Mouse (Mus musculus) neural tube, embryonic 15.5 days (tissue): Measurements from ENCODE around the gene Cradd. TPM values are rescaled to one million over a fixed set of nuclear protein-coding genes. Genes with fewer than 3 reads are reported as not detected.

ENCODE experiments used
- ATAC-seq: fragments of 200-750 bp; cut with Nextera tagmentation; 2 replicates; pipeline ENCODE4 v1.8.0; 2017; ENCODE audit warnings: mild to moderate bottlenecking, moderate TSS enrichment, moderate library complexity; ENCODE audit not compliant: low FRiP score
- H3K27ac ChIP-seq: fragments of 300-500 bp; sonication (generic); replicated peaks from 2 replicates; pipeline ENCODE4 v1.5.1; 2015; ENCODE audit warnings: mild to moderate bottlenecking, inconsistent platforms
- H3K27me3 ChIP-seq: fragments of 300-500 bp; sonication (generic); replicated peaks from 2 replicates; pipeline ENCODE4 v1.6.1; 2015; ENCODE audit warnings: inconsistent platforms
- H3K36me3 ChIP-seq: fragments of 300-500 bp; sonication (generic); 2 replicates; pipeline ENCODE4 v1.6.1; 2015; ENCODE audit warnings: inconsistent platforms
- H3K4me1 ChIP-seq: fragments of 300-500 bp; sonication (generic); 2 replicates; pipeline ENCODE4 v1.6.1; 2015; ENCODE audit warnings: inconsistent platforms
- H3K4me2 ChIP-seq: fragments of 300-500 bp; sonication (generic); 2 replicates; pipeline ENCODE4 v1.6.1; 2015; ENCODE audit warnings: inconsistent platforms, mild to moderate bottlenecking, moderate library complexity
- H3K4me3 ChIP-seq: fragments of 300-500 bp; sonication (generic); replicated peaks from 2 replicates; pipeline ENCODE4 v1.5.1; 2015; ENCODE audit warnings: mild to moderate bottlenecking, inconsistent platforms
- H3K9ac ChIP-seq: fragments of 300-500 bp; sonication (generic); replicated peaks from 2 replicates; pipeline ENCODE4 v1.6.1; 2015; ENCODE audit warnings: mild to moderate bottlenecking, inconsistent platforms
- H3K9me3 ChIP-seq: fragments of 300-500 bp; sonication (generic); replicated peaks from 2 replicates; pipeline ENCODE4 v1.6.1; 2016; ENCODE audit warnings: inconsistent platforms
- WGBS: fragments of 180-500 bp; shearing (Covaris S2); methylation state at CpG from one replicate; pipeline ENCODE4 v1.1.7; 2015; ENCODE audit warnings: mixed read lengths; 5-methylcytosine and 5-hydroxymethylcytosine counted together
- polyA plus RNA-seq: library from polyadenylated mRNA; unstranded; fragments of >200 nt; fragmentation: Nextera tagmentation; extraction: Ambion mirVana; gene quantifications from 2 replicates; pipeline ENCODE4 v1.2.1, GENCODE M21; 2015

Cradd gene
- polyA plus RNA-seq, 1 experiment from 2014 or later = 8.2 TPM

DNA sequence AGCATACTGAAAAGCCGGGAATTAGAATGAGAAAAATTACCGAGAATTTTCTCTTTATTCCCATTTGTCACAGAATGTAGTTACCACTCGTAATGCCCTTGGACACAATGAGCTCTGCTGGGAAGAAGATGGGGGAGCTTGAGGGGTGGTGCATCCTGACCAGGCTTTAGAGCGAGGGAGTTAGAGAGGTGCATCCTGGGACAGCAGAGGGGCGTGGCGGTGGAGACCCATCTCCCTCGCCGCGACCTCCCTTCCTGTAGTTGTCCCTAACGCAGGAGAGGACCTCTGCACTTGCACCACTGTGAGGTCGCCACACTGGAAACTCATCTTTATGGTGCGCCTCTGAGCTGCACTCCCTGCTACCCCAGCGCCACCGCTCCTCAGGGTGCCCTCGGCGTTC is 72.3 kb downstream of the Cradd start:
- peaks cover 16% of the 10 kb centered on the region for H3K4me1 ChIP-seq
- ATAC-seq = no peak
- no peak overlapping the region for H3K4me3 ChIP-seq
- no peaks in the 10 kb centered on the region for H3K36me3 ChIP-seq
- no peak overlapping the region for H3K9ac ChIP-seq
- no peaks in the 10 kb centered on the region for H3K27me3 ChIP-seq
- 72% methylated on average over 16 of the region's 16 CpGs for WGBS
- H3K27ac ChIP-seq = no peak overlapping the region
- H3K4me2 ChIP-seq = no peak overlapping the region
- H3K9me3 ChIP-seq = no peaks in the 10 kb centered on the region

DNA sequence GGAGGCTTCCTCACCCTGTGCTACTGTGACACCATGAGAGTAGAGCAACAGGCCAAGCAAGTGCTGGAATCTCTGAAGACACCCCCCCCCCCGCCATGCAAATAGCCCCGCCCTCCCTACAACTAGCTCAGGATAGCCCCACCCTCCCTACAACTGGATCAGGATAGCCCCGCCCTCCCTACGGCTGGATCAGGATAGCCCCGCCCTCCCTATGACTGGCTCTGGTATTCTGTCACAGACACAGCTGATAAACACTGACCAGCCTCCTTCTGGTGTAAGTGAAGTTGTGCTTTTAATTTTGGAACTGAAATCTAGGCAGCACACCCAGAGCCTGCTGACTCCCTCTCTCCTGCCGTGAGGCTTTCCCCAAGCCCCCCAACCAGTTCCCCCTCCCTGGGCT is 75.6 kb downstream of the Cradd start:
- Histone ChIP-seq H3K4me2 (no peak overlapping the region), H3K36me3 (no peaks in the 10 kb centered on the region), H3K27me3 (no peaks in the 10 kb centered on the region), H3K4me3 (no peak overlapping the region), H3K9ac (no peak overlapping the region), H3K27ac (no peak overlapping the region), H3K4me1 (peaks cover 6% of the 10 kb centered on the region; the same call in 1 of the 2 replicates), H3K9me3 (no peaks in the 10 kb centered on the region)
- WGBS = 55% methylated on average over 5 of the region's 6 CpGs
- no peak for ATAC-seq

DNA sequence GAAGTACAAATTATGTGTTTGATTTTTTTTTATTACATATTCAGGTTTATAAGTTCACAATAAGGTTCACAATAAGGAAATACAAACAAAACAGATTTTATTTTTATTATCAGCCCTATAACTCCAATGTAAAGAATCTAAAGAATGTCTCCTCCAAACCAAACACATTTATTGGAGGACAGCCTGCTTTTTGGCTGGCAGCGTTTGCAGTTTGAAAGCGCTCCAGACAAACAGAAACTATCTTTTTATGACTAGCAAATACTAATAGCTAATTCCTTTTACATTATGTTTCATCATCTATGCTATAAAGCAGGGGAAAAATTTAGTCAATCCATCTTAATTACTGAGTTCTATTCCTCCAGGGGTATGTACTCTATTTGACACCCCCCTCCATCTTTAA is 77.2 kb downstream of the Cradd start:
- no peak overlapping the region for H3K4me3 ChIP-seq
- no peaks in the 10 kb centered on the region for H3K27me3 ChIP-seq
- no peaks in the 10 kb centered on the region for H3K9me3 ChIP-seq
- no peak for ATAC-seq
- no peak overlapping the region for H3K4me2 ChIP-seq
- H3K36me3 ChIP-seq = no peaks in the 10 kb centered on the region
- no peak overlapping the region for H3K27ac ChIP-seq
- no peak overlapping the region for H3K9ac ChIP-seq
- 74% methylated on average over 2 of the region's 2 CpGs for WGBS
- peaks cover 5% of the 10 kb centered on the region; the same call in 1 of the 2 replicates for H3K4me1 ChIP-seq

DNA sequence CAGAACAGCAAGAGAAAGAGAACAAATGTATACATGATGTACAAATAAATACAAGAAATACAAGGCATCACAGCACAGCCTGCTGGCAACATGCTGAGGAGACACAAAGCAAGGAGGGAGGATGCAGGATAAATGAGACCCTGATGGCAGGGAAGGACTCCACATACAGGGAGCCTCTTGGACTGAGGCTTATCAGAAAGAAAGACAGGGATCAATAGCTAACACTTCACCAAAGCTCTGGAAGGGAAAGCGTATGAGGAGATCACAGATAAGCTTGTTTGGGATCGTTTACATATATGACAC is 78.3 kb downstream of the Cradd start:
- H3K27ac ChIP-seq = 0 out of 2 replicates have a peak overlapping the region, but pooled peaks have one; percentile 7
- H3K9ac ChIP-seq = no peak overlapping the region
- peaks cover 4% of the 10 kb centered on the region; the same call in 1 of the 2 replicates for H3K4me1 ChIP-seq
- ATAC-seq = peak; percentile 56; the same call in 1 of the 2 replicates
- WGBS = 81% methylated on average over 2 of the region's 2 CpGs
- no peaks in the 10 kb centered on the region for H3K27me3 ChIP-seq
- H3K4me3 ChIP-seq = no peak overlapping the region
- no peaks in the 10 kb centered on the region for H3K9me3 ChIP-seq
- no peak overlapping the region for H3K4me2 ChIP-seq
- no peaks in the 10 kb centered on the region for H3K36me3 ChIP-seq

DNA sequence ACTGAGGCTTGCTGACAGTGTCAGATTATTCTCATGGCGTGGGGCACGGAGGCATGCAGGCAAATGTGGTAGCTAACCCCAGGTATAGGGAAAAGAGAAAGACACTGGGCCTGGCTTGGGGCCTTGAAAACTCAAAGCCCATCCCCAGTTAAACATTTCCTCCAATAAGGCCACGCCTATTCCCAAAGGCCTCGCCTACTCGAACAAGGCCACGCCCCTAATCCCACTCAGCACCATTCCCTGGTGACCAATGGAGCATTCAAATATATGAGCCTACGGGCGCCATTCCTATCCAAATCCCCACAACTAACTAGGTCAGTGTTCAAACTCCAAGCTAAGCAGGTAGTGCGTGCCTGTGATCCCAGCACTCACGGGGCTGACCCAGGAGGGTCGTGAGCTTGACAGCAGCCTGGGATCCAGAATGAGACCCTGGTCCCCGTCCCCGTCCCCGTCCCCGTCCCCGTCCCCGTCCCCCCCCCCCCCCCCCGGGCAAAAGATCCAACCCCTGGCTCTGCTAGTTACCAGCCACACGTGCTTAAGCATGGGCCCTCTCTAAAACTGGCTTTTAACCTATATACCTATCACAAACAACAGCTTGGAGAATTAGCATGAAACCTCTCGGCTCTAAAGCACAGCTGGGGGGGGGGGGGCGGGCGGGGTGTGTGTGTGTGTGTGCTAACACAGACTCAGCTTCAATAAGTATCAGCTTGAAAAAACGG is 78.8 kb downstream of the Cradd start:
- H3K4me2 ChIP-seq = no peak overlapping the region
- WGBS = 45% methylated on average over 20 of the region's 23 CpGs
- peak; percentile 45; the same call in 1 of the 2 replicates for ATAC-seq

DNA sequence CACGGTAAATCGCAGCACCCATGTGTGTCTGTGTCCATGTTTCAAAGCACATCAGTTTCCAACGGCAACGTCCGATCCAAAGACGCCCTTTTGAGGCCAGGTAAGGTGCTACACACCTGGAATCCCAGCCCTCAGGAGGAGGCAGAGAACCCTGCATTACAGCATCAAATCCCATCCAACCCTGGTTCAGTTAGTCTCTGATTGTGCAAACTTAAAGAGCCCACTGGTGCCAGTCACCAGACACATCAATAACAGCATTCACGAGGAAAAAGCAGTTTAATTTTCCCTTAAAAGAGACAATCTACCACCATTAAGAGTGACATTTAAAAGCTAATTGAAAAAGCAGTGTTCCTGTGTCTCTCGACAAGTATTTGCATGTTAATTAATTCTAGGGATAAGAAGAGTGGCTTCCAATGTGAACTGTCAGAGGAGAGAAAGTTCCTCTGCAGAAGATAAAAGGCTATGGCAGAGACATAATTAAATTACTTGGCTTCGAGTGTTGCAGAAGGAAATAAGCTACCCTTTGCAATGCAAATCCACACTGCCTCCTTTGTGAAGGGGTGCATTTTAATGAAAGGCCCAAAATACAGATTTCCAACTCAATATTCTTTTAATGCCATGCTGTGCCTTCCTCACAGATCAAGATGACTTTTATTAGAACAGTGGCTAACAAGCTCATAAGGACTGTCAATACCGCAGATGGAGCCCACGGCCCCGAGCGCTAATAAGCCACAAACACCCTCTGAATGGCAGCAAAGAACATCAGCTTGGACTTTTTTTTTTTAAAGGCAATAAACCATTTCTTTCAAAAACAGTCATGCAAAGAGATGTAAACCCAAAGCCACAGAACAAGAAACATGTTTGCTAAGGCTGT is 84.5 kb downstream of the Cradd start:
- Histone ChIP-seq H3K4me1 (peaks cover 21% of the 10 kb centered on the region), H3K4me2 (no peak overlapping the region), H3K9me3 (no peaks in the 10 kb centered on the region), H3K9ac (no peak overlapping the region), H3K4me3 (no peak overlapping the region), H3K27me3 (no peaks in the 10 kb centered on the region), H3K36me3 (no peaks in the 10 kb centered on the region), H3K27ac (peak overlapping the region; percentile 65)
- ATAC-seq = peak; percentile 59; the same call in 1 of the 2 replicates
- 28% methylated on average over 13 of the region's 13 CpGs for WGBS

More for the DNA sequence above, 78.8 kb downstream of the Cradd start:
- H3K4me1 ChIP-seq = peaks cover 4% of the 10 kb centered on the region; the same call in 1 of the 2 replicates
- H3K4me3 ChIP-seq = no peak overlapping the region
- H3K36me3 ChIP-seq = no peaks in the 10 kb centered on the region
- H3K9me3 ChIP-seq = no peaks in the 10 kb centered on the region
- no peak overlapping the region for H3K9ac ChIP-seq
- H3K27me3 ChIP-seq = no peaks in the 10 kb centered on the region
- no peak overlapping the region for H3K27ac ChIP-seq

DNA sequence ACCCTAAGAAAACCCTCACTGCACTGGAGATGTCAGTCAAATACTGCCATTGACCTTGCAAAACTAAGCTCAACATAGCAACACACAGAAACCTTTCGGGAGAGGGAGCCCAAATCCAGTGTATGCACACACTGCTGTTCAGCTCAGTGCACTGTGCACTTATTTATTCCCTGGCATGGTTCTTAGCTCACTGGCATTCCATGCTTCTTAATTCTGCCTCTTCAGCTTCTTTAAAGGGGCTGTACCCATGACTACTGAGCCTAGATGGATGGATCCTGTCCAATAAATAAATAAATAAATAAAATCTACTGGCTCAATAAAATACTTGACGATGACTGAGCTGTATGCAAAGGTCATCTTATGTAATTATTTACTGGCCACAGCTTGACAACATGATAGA is 85.3 kb downstream of the Cradd start:
- no peak overlapping the region for H3K4me2 ChIP-seq
- WGBS = 44% methylated on average over 2 of the region's 2 CpGs
- no peak for ATAC-seq
- peaks cover 21% of the 10 kb centered on the region for H3K4me1 ChIP-seq
- no peaks in the 10 kb centered on the region for H3K9me3 ChIP-seq
- peak overlapping the region; percentile 65 for H3K27ac ChIP-seq
- H3K36me3 ChIP-seq = no peaks in the 10 kb centered on the region
- H3K27me3 ChIP-seq = no peaks in the 10 kb centered on the region
- no peak overlapping the region for H3K4me3 ChIP-seq
- no peak overlapping the region for H3K9ac ChIP-seq

DNA sequence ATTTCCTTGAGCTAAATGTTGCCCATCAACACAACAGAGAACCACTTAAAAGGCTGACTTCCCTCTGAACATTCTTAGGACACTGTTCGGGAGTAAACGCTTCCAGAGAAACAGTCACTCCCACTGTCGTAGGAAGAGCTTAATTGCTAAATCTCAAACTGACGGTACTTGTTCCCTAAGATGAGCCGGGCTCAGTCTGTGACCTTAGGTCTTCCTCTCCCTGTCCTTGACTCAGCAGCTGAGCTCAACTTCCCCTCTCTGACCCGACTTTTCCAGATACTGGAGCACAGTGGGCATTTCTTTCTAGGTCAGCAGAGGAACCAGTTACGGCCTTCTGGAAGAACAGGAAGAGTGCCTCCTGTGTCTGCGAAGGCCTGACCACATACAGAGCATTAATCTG is 87.7 kb downstream of the Cradd start:
- WGBS = 53% methylated on average over 8 of the region's 8 CpGs
- Histone ChIP-seq H3K4me2 (no peak overlapping the region), H3K27ac (no peak overlapping the region), H3K9me3 (no peaks in the 10 kb centered on the region), H3K4me3 (no peak overlapping the region), H3K36me3 (no peaks in the 10 kb centered on the region), H3K27me3 (no peaks in the 10 kb centered on the region), H3K9ac (no peak overlapping the region), H3K4me1 (peaks cover 21% of the 10 kb centered on the region)
- no peak for ATAC-seq

DNA sequence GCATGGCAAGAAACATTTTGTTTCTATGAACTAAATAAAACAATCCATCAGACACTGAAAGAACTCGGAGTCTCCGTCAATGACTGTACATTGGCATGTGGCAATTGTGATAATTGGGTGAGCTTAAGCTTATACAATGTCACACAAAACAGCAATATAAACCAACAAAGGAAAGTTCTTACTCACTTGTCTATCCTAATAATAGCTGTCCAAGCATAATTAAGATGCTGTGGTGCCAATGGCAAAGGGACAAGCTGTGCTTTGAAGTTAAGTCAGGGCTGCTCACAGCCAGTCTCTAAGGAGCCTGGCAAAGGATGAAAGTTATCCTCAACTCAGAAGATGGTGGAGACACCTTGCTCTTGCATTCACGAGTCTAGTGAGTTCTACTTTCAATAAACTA is 89.3 kb downstream of the Cradd start:
- no peak overlapping the region for H3K4me2 ChIP-seq
- no peaks in the 10 kb centered on the region for H3K9me3 ChIP-seq
- no peak overlapping the region for H3K9ac ChIP-seq
- no peaks in the 10 kb centered on the region for H3K36me3 ChIP-seq
- no peak overlapping the region for H3K4me3 ChIP-seq
- ATAC-seq = no peak
- peaks cover 20% of the 10 kb centered on the region for H3K4me1 ChIP-seq
- H3K27me3 ChIP-seq = no peaks in the 10 kb centered on the region
- H3K27ac ChIP-seq = no peak overlapping the region
- WGBS = 43% methylated on average over 3 of the region's 3 CpGs

DNA sequence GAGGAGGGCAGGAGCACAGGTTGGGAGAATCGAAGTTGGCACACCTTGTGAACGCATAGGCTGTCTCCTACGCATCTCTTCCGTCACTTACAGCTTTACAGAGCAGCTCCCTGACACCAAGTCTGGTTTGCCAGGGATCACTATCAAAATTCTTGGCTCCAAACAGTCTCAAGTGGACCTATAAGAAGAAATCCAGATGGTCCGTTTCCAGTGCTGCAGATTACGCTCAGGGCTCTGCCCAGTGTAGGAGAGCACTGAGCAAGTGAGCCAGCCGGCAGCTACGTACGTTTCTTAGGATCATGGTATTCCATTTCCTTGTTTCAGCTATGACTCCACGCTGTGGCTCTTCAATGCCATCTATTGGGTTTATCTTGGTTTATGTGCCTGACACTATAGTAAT is 90.9 kb downstream of the Cradd start:
- 82% methylated on average over 10 of the region's 10 CpGs for WGBS
- H3K36me3 ChIP-seq = no peaks in the 10 kb centered on the region
- ATAC-seq = no peak
- no peak overlapping the region for H3K4me3 ChIP-seq
- no peaks in the 10 kb centered on the region for H3K27me3 ChIP-seq
- H3K4me1 ChIP-seq = peaks cover 7% of the 10 kb centered on the region; the same call in 1 of the 2 replicates
- H3K4me2 ChIP-seq = no peak overlapping the region
- H3K9ac ChIP-seq = no peak overlapping the region
- H3K9me3 ChIP-seq = no peaks in the 10 kb centered on the region
- H3K27ac ChIP-seq = no peak overlapping the region

DNA sequence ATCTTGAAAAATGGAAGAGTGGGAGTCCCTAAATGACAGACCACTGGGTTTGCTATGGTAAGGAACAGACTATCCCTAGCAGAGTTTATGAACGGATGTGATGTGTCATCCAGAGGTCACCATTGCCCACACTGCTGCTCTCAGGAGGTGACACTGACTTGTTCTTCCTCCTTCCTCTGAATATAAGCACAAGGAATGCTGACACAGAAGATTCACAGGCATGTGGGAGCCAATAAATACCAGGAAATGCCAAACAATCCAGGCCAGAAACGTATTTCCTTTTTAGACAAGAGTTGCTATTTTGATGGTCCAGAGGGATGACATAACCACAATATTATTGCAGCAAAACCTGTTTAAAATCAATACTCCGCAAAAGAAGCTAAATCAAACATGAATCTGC is 91.4 kb downstream of the Cradd start:
- ATAC-seq = no peak
- H3K27ac ChIP-seq = no peak overlapping the region
- WGBS = 61% methylated on average over 3 of the region's 3 CpGs

DNA sequence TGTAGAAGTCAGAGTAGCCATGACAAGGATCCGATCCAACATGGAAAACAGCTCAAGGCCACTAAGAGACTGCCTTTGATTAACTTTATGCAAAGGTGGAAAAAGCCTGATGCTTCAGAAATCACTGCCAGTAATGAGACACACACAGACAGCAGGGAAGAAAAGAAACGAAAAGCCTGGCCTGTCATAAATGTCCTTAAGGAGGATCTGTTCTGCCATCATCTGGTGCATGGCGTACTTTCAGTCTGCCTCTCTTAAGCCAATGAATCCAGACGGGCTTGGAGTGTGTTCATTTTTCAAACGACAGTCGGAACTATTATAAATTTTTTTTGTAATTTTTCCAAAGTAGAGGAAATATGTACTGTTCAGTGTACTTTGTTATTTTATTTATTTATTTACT is 95.7 kb downstream of the Cradd start:
- no peak for ATAC-seq
- H3K36me3 ChIP-seq = no peaks in the 10 kb centered on the region
- H3K27ac ChIP-seq = no peak overlapping the region
- WGBS = 49% methylated on average over 6 of the region's 6 CpGs
- no peaks in the 10 kb centered on the region for H3K27me3 ChIP-seq
- H3K4me2 ChIP-seq = no peak overlapping the region
- no peak overlapping the region for H3K9ac ChIP-seq
- no peaks in the 10 kb centered on the region for H3K4me1 ChIP-seq
- no peak overlapping the region for H3K4me3 ChIP-seq
- no peaks in the 10 kb centered on the region for H3K9me3 ChIP-seq

More for the DNA sequence above, 91.4 kb downstream of the Cradd start:
- peaks cover 7% of the 10 kb centered on the region; the same call in 1 of the 2 replicates for H3K4me1 ChIP-seq
- no peaks in the 10 kb centered on the region for H3K36me3 ChIP-seq
- H3K9me3 ChIP-seq = no peaks in the 10 kb centered on the region
- no peak overlapping the region for H3K4me2 ChIP-seq
- no peaks in the 10 kb centered on the region for H3K27me3 ChIP-seq
- no peak overlapping the region for H3K9ac ChIP-seq
- H3K4me3 ChIP-seq = no peak overlapping the region
